Mouse (Mus musculus): ENCODE measurements around the gene Dlg2. TPM values are rescaled to one million over a fixed set of nuclear protein-coding genes. Genes with fewer than 3 reads are reported as not detected.

Dlg2 gene
- polyA plus RNA-seq, 1 experiment from 2014 or later: 10.0 TPM

DNA sequence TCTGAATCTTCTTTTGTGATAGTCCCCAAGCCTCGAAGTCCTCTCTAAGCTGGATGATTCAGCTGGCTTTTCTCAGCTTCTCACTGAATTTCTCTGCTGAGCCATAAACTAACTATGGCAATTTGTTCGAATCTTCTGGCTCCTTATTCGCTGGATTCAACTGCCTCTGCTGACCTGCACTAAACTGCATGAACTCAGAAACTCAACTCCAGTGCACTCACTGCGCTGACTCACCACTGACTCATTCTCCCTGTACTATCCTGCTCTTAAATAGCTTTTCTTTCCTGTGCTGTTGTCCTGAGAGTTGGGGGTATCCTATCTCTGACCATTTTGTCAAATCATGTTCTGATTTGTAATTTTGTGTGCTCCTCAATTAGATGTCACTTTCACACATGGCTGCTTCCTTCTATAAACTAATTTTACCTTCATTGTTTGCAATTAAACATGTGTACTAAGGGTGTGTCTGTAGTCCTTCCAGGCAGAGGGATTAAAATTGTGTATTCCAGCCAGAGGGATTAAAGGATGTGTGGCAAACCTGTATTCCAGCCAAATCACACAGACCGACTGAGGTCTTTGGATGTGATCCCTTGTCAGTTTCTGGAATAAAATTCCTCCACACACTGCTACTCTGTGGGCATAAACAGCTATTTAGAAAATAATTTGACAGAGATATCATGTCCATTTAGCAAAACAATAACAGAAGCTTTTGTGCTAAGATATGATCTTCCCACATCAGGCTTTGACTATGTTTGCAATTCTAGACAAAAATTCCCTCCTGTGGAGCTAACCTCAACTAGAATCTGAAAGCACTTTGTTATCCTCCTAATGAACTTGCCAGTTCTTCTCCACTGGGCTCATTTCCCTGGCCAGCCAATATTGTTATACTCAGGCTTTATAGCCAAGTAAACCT is 1115.0 kb downstream of the Dlg2 start:
- Histone ChIP-seq H3K27me3 (ENCODE audit: control insufficient read depth, insufficient read depth, low read length) (no peaks in the 10 kb centered on the region), H3K36me3 (ENCODE audit: control insufficient read depth, insufficient read depth, low read length) (no peaks in the 10 kb centered on the region), H3K4me1 (ENCODE audit: control insufficient read depth in 2 of 2, insufficient read depth in 2 of 2, low read length in 2 of 2) (no peaks in the 10 kb centered on the region), H3K27ac (replicated peaks in 1 of 2; ENCODE audit: control insufficient read depth in 1 of 2, insufficient read depth in 1 of 2, low read depth in 2 of 2, low read length in 2 of 2) (no peak overlapping the region), H3K9ac (ENCODE audit: low read length) (no peak overlapping the region), H3K9me3 (ENCODE audit: control insufficient read depth, low read length) (no peaks in the 10 kb centered on the region), H3K4me3 (ENCODE audit: control insufficient read depth in 1 of 2, insufficient read depth in 1 of 2, low read depth in 1 of 2, low read length in 2 of 2) (no peak overlapping the region), H3K4me2 (ENCODE audit: low read length) (no peak overlapping the region)
- no peak for ATAC-seq (ENCODE audit: insufficient number of reproducible peaks, insufficient read depth, low FRiP score, low read depth)
- 69% methylated on average over 5 of the region's 5 CpGs for WGBS

DNA sequence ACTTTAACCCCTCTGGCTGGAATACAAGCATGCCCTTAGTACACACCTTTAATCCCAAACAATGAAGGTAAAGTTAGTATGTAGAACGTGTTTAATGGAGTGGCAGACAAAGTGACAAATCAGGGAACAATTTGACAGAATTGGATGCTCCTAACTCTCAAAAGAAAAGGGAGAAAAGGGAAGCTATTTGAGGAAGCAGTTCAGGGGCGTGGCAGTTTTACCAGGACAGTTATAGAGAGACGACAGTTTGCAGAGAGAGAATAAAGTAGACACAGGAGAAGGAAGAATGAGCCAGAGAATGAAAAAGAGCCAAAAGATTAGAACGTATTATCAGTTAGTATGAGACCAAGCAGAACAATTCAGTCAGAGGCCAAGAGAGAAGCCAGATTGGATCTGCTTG is 1122.1 kb downstream of the Dlg2 start:
- Histone ChIP-seq H3K4me1 (ENCODE audit: control insufficient read depth in 2 of 2, insufficient read depth in 2 of 2, low read length in 2 of 2) (no peaks in the 10 kb centered on the region), H3K27ac (replicated peaks in 1 of 2; ENCODE audit: control insufficient read depth in 1 of 2, insufficient read depth in 1 of 2, low read depth in 2 of 2, low read length in 2 of 2) (no peak overlapping the region), H3K4me2 (ENCODE audit: low read length) (no peak overlapping the region), H3K9ac (ENCODE audit: low read length) (no peak overlapping the region), H3K27me3 (ENCODE audit: control insufficient read depth, insufficient read depth, low read length) (no peaks in the 10 kb centered on the region), H3K4me3 (ENCODE audit: control insufficient read depth in 1 of 2, insufficient read depth in 1 of 2, low read depth in 1 of 2, low read length in 2 of 2) (no peak overlapping the region), H3K36me3 (ENCODE audit: control insufficient read depth, insufficient read depth, low read length) (no peaks in the 10 kb centered on the region), H3K9me3 (ENCODE audit: control insufficient read depth, low read length) (no peaks in the 10 kb centered on the region)
- ATAC-seq (ENCODE audit: insufficient number of reproducible peaks, insufficient read depth, low FRiP score, low read depth): no peak
- WGBS: 43% methylated on average over 4 of the region's 4 CpGs

GRCm38 (mm10) chr7:91601307-91601706 is 1124.8 kb downstream of the Dlg2 start:
- H3K4me1 ChIP-seq (ENCODE audit: control insufficient read depth in 2 of 2, insufficient read depth in 2 of 2, low read length in 2 of 2): no peaks in the 10 kb centered on the region
- no peak for ATAC-seq (ENCODE audit: insufficient number of reproducible peaks, insufficient read depth, low FRiP score, low read depth)
- H3K27me3 ChIP-seq (ENCODE audit: control insufficient read depth, insufficient read depth, low read length): no peaks in the 10 kb centered on the region
- no peaks in the 10 kb centered on the region for H3K9me3 ChIP-seq (ENCODE audit: control insufficient read depth, low read length)
- no peaks in the 10 kb centered on the region for H3K36me3 ChIP-seq (ENCODE audit: control insufficient read depth, insufficient read depth, low read length)
- no peak overlapping the region for H3K4me3 ChIP-seq (ENCODE audit: control insufficient read depth in 1 of 2, insufficient read depth in 1 of 2, low read depth in 1 of 2, low read length in 2 of 2)
- H3K4me2 ChIP-seq (ENCODE audit: low read length): no peak overlapping the region
- H3K27ac ChIP-seq (replicated peaks in 1 of 2; ENCODE audit: control insufficient read depth in 1 of 2, insufficient read depth in 1 of 2, low read depth in 2 of 2, low read length in 2 of 2): no peak overlapping the region
- H3K9ac ChIP-seq (ENCODE audit: low read length): no peak overlapping the region

DNA sequence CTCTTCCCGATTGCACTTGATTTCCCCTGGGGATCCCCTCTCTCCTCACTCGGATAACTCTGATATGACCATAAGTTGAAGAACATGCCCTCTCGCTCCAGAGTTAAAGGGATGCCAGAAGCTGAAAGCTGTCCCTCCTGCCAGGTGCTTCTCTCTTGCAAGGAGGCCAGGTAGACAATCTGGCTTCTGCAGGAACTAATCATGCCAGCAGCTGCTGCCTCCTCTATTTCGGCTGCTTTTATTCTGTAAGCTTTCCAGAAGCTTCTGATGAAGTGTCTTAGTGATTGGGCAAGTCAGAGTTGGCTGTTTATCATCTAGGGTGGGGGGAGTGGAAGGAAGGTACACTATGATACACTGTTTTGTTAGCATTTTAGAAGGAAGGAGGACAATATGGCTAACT is 1127.1 kb downstream of the Dlg2 start:
- ATAC-seq (ENCODE audit: insufficient number of reproducible peaks, insufficient read depth, low FRiP score, low read depth): no peak
- H3K9me3 ChIP-seq (ENCODE audit: control insufficient read depth, low read length): no peaks in the 10 kb centered on the region
- H3K36me3 ChIP-seq (ENCODE audit: control insufficient read depth, insufficient read depth, low read length): no peaks in the 10 kb centered on the region
- WGBS: 60% methylated on average over 4 of the region's 4 CpGs
- no peak overlapping the region for H3K9ac ChIP-seq (ENCODE audit: low read length)
- H3K27ac ChIP-seq (replicated peaks in 1 of 2; ENCODE audit: control insufficient read depth in 1 of 2, insufficient read depth in 1 of 2, low read depth in 2 of 2, low read length in 2 of 2): no peak overlapping the region
- H3K27me3 ChIP-seq (ENCODE audit: control insufficient read depth, insufficient read depth, low read length): no peaks in the 10 kb centered on the region
- no peaks in the 10 kb centered on the region for H3K4me1 ChIP-seq (ENCODE audit: control insufficient read depth in 2 of 2, insufficient read depth in 2 of 2, low read length in 2 of 2)
- no peak overlapping the region for H3K4me2 ChIP-seq (ENCODE audit: low read length)
- no peak overlapping the region for H3K4me3 ChIP-seq (ENCODE audit: control insufficient read depth in 1 of 2, insufficient read depth in 1 of 2, low read depth in 1 of 2, low read length in 2 of 2)

DNA sequence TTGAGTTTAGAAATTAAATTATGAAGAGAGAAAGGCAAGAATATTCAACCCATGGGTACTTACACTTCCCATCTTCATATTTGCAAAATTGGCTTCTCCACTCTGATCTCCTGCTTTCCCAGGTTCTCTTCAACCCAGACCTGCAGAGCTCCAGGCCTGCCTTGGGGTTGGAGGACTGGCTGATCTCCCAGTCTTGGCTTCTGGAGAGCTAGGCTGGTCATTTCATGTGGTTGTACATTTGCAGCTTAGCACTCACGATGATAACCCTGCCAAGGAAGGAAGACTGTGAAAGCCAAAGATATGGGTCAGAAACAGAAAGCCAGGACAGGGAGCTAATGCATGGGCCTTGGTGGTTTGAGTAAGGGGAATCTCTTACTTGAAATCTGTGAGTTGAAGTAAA is 1176.6 kb downstream of the Dlg2 start:
- H3K9ac ChIP-seq (ENCODE audit: low read length): no peak overlapping the region
- no peaks in the 10 kb centered on the region for H3K27me3 ChIP-seq (ENCODE audit: control insufficient read depth, insufficient read depth, low read length)
- no peak for ATAC-seq (ENCODE audit: insufficient number of reproducible peaks, insufficient read depth, low FRiP score, low read depth)
- no peak overlapping the region for H3K27ac ChIP-seq (replicated peaks in 1 of 2; ENCODE audit: control insufficient read depth in 1 of 2, insufficient read depth in 1 of 2, low read depth in 2 of 2, low read length in 2 of 2)
- H3K4me2 ChIP-seq (ENCODE audit: low read length): no peak overlapping the region
- WGBS: 47% methylated on average over 1 of the region's 1 CpGs
- no peaks in the 10 kb centered on the region for H3K36me3 ChIP-seq (ENCODE audit: control insufficient read depth, insufficient read depth, low read length)
- no peak overlapping the region for H3K4me3 ChIP-seq (ENCODE audit: control insufficient read depth in 1 of 2, insufficient read depth in 1 of 2, low read depth in 1 of 2, low read length in 2 of 2)
- H3K4me1 ChIP-seq (ENCODE audit: control insufficient read depth in 2 of 2, insufficient read depth in 2 of 2, low read length in 2 of 2): no peaks in the 10 kb centered on the region
- no peaks in the 10 kb centered on the region for H3K9me3 ChIP-seq (ENCODE audit: control insufficient read depth, low read length)

GRCm38 (mm10) chr7:91659498-91659897 is 1183.0 kb downstream of the Dlg2 start:
- WGBS: 66% methylated on average over 2 of the region's 2 CpGs
- H3K9ac ChIP-seq (ENCODE audit: low read length): no peak overlapping the region

DNA sequence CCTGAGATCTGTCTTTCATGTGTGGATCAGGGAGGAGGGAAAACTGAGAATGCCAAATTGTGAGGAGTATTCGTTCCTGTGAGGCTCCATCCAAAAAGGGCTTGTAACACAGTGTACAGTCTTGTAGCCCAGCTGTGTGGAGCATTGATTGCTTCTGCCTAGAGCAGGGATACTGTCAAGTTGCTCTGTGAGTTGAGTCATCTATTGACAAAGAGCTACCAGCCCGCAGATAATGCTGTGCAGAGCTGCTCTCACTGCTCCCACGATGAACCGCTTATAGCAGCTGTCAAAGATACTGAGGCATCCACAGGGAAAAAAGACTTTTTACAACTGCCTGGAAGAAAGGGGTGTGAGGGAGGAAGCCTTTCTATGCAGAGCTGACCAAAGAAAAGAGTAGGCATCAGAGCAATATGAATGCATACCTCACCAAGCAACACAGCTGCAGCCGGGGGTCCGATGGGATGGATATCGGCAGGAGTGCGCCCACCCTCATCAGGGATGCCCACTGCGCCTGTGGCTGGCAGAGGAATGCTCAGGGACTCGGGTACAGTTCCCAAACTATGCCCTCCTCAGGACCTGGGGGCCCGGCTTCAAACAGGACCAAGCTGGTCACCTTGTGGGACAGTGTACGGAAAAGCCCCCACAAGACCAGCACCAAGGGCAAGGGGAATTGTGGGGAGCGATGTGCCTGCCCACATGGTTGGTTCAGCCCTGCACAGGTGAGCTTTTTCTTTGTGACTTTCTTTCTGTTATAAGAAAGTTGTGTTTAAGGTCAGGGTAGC is 1196.0 kb downstream of the Dlg2 start:
- no peaks in the 10 kb centered on the region for H3K4me1 ChIP-seq (ENCODE audit: control insufficient read depth in 2 of 2, insufficient read depth in 2 of 2, low read length in 2 of 2)
- H3K36me3 ChIP-seq (ENCODE audit: control insufficient read depth, insufficient read depth, low read length): no peaks in the 10 kb centered on the region
- H3K4me2 ChIP-seq (ENCODE audit: low read length): no peak overlapping the region
- H3K27me3 ChIP-seq (ENCODE audit: control insufficient read depth, insufficient read depth, low read length): no peaks in the 10 kb centered on the region
- no peak overlapping the region for H3K9ac ChIP-seq (ENCODE audit: low read length)
- ATAC-seq (ENCODE audit: insufficient number of reproducible peaks, insufficient read depth, low FRiP score, low read depth): no peak
- no peak overlapping the region for H3K27ac ChIP-seq (replicated peaks in 1 of 2; ENCODE audit: control insufficient read depth in 1 of 2, insufficient read depth in 1 of 2, low read depth in 2 of 2, low read length in 2 of 2)
- H3K4me3 ChIP-seq (ENCODE audit: control insufficient read depth in 1 of 2, insufficient read depth in 1 of 2, low read depth in 1 of 2, low read length in 2 of 2): no peak overlapping the region
- WGBS: 62% methylated on average over 13 of the region's 13 CpGs
- no peaks in the 10 kb centered on the region for H3K9me3 ChIP-seq (ENCODE audit: control insufficient read depth, low read length)

More at GRCm38 (mm10) chr7:91659498-91659897, 1183.0 kb downstream of the Dlg2 start:
- Histone ChIP-seq H3K4me2 (ENCODE audit: low read length) (no peak overlapping the region), H3K27ac (replicated peaks in 1 of 2; ENCODE audit: control insufficient read depth in 1 of 2, insufficient read depth in 1 of 2, low read depth in 2 of 2, low read length in 2 of 2) (no peak overlapping the region), H3K9me3 (ENCODE audit: control insufficient read depth, low read length) (no peaks in the 10 kb centered on the region), H3K4me3 (ENCODE audit: control insufficient read depth in 1 of 2, insufficient read depth in 1 of 2, low read depth in 1 of 2, low read length in 2 of 2) (no peak overlapping the region), H3K36me3 (ENCODE audit: control insufficient read depth, insufficient read depth, low read length) (no peaks in the 10 kb centered on the region), H3K27me3 (ENCODE audit: control insufficient read depth, insufficient read depth, low read length) (no peaks in the 10 kb centered on the region), H3K4me1 (ENCODE audit: control insufficient read depth in 2 of 2, insufficient read depth in 2 of 2, low read length in 2 of 2) (no peaks in the 10 kb centered on the region)
- ATAC-seq (ENCODE audit: insufficient number of reproducible peaks, insufficient read depth, low FRiP score, low read depth): no peak
